Mouse (Mus musculus) mouse embryonic stem cell (cell line): Measurements from ENCODE around the gene Eef1a2.
"Not testable (repeated sequence)": the region's sequence is repeated elsewhere in the genome, so short reads cannot be mapped to it uniquely, and the experiment has no call there.

ENCODE experiments used
- in situ Hi-C, 2 experiments: fragments of 300-500 bp; cut with MboI; formaldehyde crosslinking; loops; 1 replicate in 1 of 2; 3 replicates in 1 of 2; pipeline ENCODE4 v1.14.3; 2019 to 2020; ENCODE audit warnings: low sequenced_read_pairs in 2 of 2, low pct_unique_long_range_greater_than_20kb in 1 of 2, mixed read lengths in 1 of 2; ENCODE audit not compliant: unreplicated experiment in 1 of 2

Gene Eef1a2

GRCm38 (mm10) chr2:181156248-181157121, at the start of gene Eef1a2:
Gene Eef1a2 (minus strand): TSS chr2:181157014.
- in situ Hi-C loops = no loop called here

GRCm38 (mm10) chr2:181206118-181206517, 49.3 kb upstream of the Eef1a2 start:
- in situ Hi-C loops = no loop called here

GRCm38 (mm10) chr2:181205678-181206077, 48.9 kb upstream of the Eef1a2 start:
- in situ Hi-C loops = no loop called here

GRCm38 (mm10) chr2:181202886-181203285, 46.1 kb upstream of the Eef1a2 start:
- in situ Hi-C loops = no loop called here

- in situ Hi-C loops = no loop called here
Measured at GRCm38 (mm10) chr2:181202422-181202821, 45.6 kb upstream of the Eef1a2 start, which contains the start of gene Ptk6. Gene Ptk6 (minus strand): TSS chr2:181202789.

- in situ Hi-C loops = no loop called here
Measured at GRCm38 (mm10) chr2:181201606-181202005, 44.8 kb upstream of the Eef1a2 start.

- in situ Hi-C loops = no loop called here
Measured at GRCm38 (mm10) chr2:181196628-181197300, 40.0 kb upstream of the Eef1a2 start.

GRCm38 (mm10) chr2:181193044-181193443, 36.2 kb upstream of the Eef1a2 start:
- in situ Hi-C loops = no loop called here

- in situ Hi-C loops = no loop called here
Measured at GRCm38 (mm10) chr2:181191936-181192335, 35.1 kb upstream of the Eef1a2 start.

GRCm38 (mm10) chr2:181191385-181191784, 34.6 kb upstream of the Eef1a2 start:
- in situ Hi-C loops = not testable (repeated sequence)

GRCm38 (mm10) chr2:181189321-181189720, 32.5 kb upstream of the Eef1a2 start:
- in situ Hi-C loops = no loop called here

- in situ Hi-C loops = no loop called here
Measured at GRCm38 (mm10) chr2:181188681-181189080, 31.9 kb upstream of the Eef1a2 start.

GRCm38 (mm10) chr2:181187121-181188000, 30.5 kb upstream of the Eef1a2 start, which contains the start of gene Ppdpf:
Gene Ppdpf (plus strand): TSS chr2:181187247.
- in situ Hi-C loops = no loop called here

- in situ Hi-C loops = no loop called here
Measured at GRCm38 (mm10) chr2:181186635-181187034, 29.8 kb upstream of the Eef1a2 start.

- in situ Hi-C loops = no loop called here
Measured at GRCm38 (mm10) chr2:181180898-181181297, 24.1 kb upstream of the Eef1a2 start.

- in situ Hi-C loops = no loop called here
Measured at GRCm38 (mm10) chr2:181178471-181178870, 21.7 kb upstream of the Eef1a2 start.

GRCm38 (mm10) chr2:181178015-181178414, 21.2 kb upstream of the Eef1a2 start:
- in situ Hi-C loops = no loop called here

- in situ Hi-C loops = no loop called here
Measured at GRCm38 (mm10) chr2:181174646-181175045, 17.8 kb upstream of the Eef1a2 start.

- in situ Hi-C loops = no loop called here
Measured at GRCm38 (mm10) chr2:181166469-181166868, 9.7 kb upstream of the Eef1a2 start.
